Mouse (Mus musculus): Measurements from ENCODE around the gene Endou.
"Not testable (repeated sequence)": the region's sequence is repeated elsewhere in the genome, so short reads cannot be mapped to it uniquely, and the experiment has no call there.

Gene Endou

GRCm38 (mm10) chr15:97693411-97693810 is 37.7 kb downstream of the Endou start:
- DNase-seq (ENCODE audit: extremely low read depth, low read depth): no peak

- no peak for DNase-seq (ENCODE audit: extremely low read depth, low read depth)
These were observed 47.0 kb downstream of the Endou start for GRCm38 (mm10) chr15:97684118-97684517.

GRCm38 (mm10) chr15:97682053-97682452 is 49.1 kb downstream of the Endou start:
- no peak for DNase-seq (ENCODE audit: extremely low read depth, low read depth)

- DNase-seq (ENCODE audit: extremely low read depth, low read depth): no peak
These were observed 51.0 kb downstream of the Endou start for GRCm38 (mm10) chr15:97679991-97680681.

GRCm38 (mm10) chr15:97677341-97677740 is 53.8 kb downstream of the Endou start:
- DNase-seq (ENCODE audit: extremely low read depth, low read depth): no peak

- DNase-seq (ENCODE audit: extremely low read depth, low read depth): no peak
These were observed 55.2 kb downstream of the Endou start for GRCm38 (mm10) chr15:97675927-97676326.

- no peak for DNase-seq (ENCODE audit: extremely low read depth, low read depth)
These were observed 56.7 kb downstream of the Endou start for GRCm38 (mm10) chr15:97674423-97674822.

- no peak for DNase-seq (ENCODE audit: extremely low read depth, low read depth)
These were observed 57.7 kb downstream of the Endou start for GRCm38 (mm10) chr15:97673256-97674000.

- DNase-seq (ENCODE audit: extremely low read depth, low read depth): no peak
These were observed 58.9 kb downstream of the Endou start for GRCm38 (mm10) chr15:97672211-97672765.

GRCm38 (mm10) chr15:97670554-97670953 is 60.6 kb downstream of the Endou start:
- no peak for DNase-seq (ENCODE audit: extremely low read depth, low read depth)

GRCm38 (mm10) chr15:97668158-97668877 is 62.8 kb downstream of the Endou start:
- DNase-seq (ENCODE audit: extremely low read depth, low read depth): not testable (repeated sequence)

- peak; percentile 88 for DNase-seq (ENCODE audit: extremely low read depth, low read depth)
These were observed 63.7 kb downstream of the Endou start for GRCm38 (mm10) chr15:97667437-97667836.

- DNase-seq (ENCODE audit: extremely low read depth, low read depth): no peak
These were observed 64.7 kb downstream of the Endou start for GRCm38 (mm10) chr15:97666457-97666770.

- no peak for DNase-seq (ENCODE audit: extremely low read depth, low read depth)
These were observed 65.2 kb downstream of the Endou start for GRCm38 (mm10) chr15:97665770-97666456.

GRCm38 (mm10) chr15:97664981-97665668 is 66.0 kb downstream of the Endou start:
- DNase-seq (ENCODE audit: extremely low read depth, low read depth): peak; percentile 83

GRCm38 (mm10) chr15:97663750-97664406 is 67.3 kb downstream of the Endou start:
- DNase-seq (ENCODE audit: extremely low read depth, low read depth): peak; percentile 93

All from MEL-GATA-1-ER (cell line).